Mouse (Mus musculus) midbrain, embryonic 16.5 days (tissue): ENCODE measurements around the gene Nyap1. TPM values are rescaled to one million over a fixed set of nuclear protein-coding genes. Genes with fewer than 3 reads are reported as not detected.

Experiments
- ATAC-seq: fragments of 200-750 bp; cut with Nextera tagmentation; 2 replicates; pipeline ENCODE4 v1.8.0; 2017; ENCODE audit warnings: moderate TSS enrichment
- H3K27ac ChIP-seq: fragments of 300-500 bp; sonication (generic); 2 replicates; pipeline ENCODE4 v1.5.1; 2014; ENCODE audit warnings: mild to moderate bottlenecking, low read length, mixed read lengths
- H3K27me3 ChIP-seq: fragments of 300-500 bp; sonication (generic); 2 replicates; pipeline ENCODE4 v1.6.1; 2014; ENCODE audit warnings: low read depth, low read length, mixed read lengths; ENCODE audit not compliant: control insufficient read depth, insufficient read depth
- H3K36me3 ChIP-seq: fragments of 300-500 bp; sonication (generic); 2 replicates; pipeline ENCODE4 v1.6.1; 2014; ENCODE audit warnings: mild to moderate bottlenecking, low read length, moderate library complexity, mixed read lengths; ENCODE audit not compliant: control insufficient read depth, insufficient read depth
- H3K4me1 ChIP-seq: fragments of 300-500 bp; sonication (generic); 2 replicates; pipeline ENCODE4 v1.6.1; 2014; ENCODE audit warnings: mild to moderate bottlenecking, low read length, mixed read lengths; ENCODE audit not compliant: control insufficient read depth, insufficient read depth
- H3K4me2 ChIP-seq: fragments of 300-500 bp; sonication (generic); 2 replicates; pipeline ENCODE4 v1.6.1; 2014; ENCODE audit warnings: mild to moderate bottlenecking, low read length, mixed read lengths
- H3K4me3 ChIP-seq: fragments of 300-500 bp; sonication (generic); 2 replicates; pipeline ENCODE4 v1.5.1; 2014; ENCODE audit warnings: low read depth, mild to moderate bottlenecking, low read length, moderate library complexity, mixed read lengths
- H3K9ac ChIP-seq: fragments of 300-500 bp; sonication (generic); 2 replicates; pipeline ENCODE4 v1.6.1; 2014; ENCODE audit warnings: low read depth, low read length, mixed read lengths
- H3K9me3 ChIP-seq: fragments of 300-500 bp; sonication (generic); replicated peaks from 2 replicates; pipeline ENCODE4 v1.6.1; 2014; ENCODE audit warnings: mild to moderate bottlenecking, low read length, mixed read lengths; ENCODE audit not compliant: control insufficient read depth, poor library complexity, severe bottlenecking
- WGBS: fragments of 180-500 bp; shearing (Covaris S2); extraction: QIAGEN DNeasy Blood & Tissue Kit; methylation state at CpG from one replicate; pipeline ENCODE4 v1.1.7; 2014; 5-methylcytosine and 5-hydroxymethylcytosine counted together
- polyA plus RNA-seq: library from polyadenylated mRNA; unstranded; fragments of >200 nt; fragmentation: Nextera tagmentation; extraction: Ambion mirVana; gene quantifications from 2 replicates; pipeline ENCODE4 v1.2.1, GENCODE M21; 2015

Nyap1 gene
- polyA plus RNA-seq: 67.2 and 67.5 TPM in 2 replicates

GRCm38 (mm10) chr5:137741023-137741931, at the start of gene Nyap1:
Gene Nyap1, minus strand, starts transcription at chr5:137741607.
- under 1% methylated on average over 60 of the region's 71 CpGs for WGBS
- H3K27me3 ChIP-seq: no peaks in the 10 kb centered on the region
- H3K4me1 ChIP-seq: peaks cover 38% of the 10 kb centered on the region
- H3K27ac ChIP-seq: peak within 1 kb of the TSS; percentile 90
- H3K9ac ChIP-seq: peak within 1 kb of the TSS; percentile 89
- peaks cover 3% of the 10 kb centered on the region; the same call in 1 of the 2 replicates for H3K36me3 ChIP-seq
- peak; percentile 85 for ATAC-seq
- no peaks in the 10 kb centered on the region for H3K9me3 ChIP-seq
- peak within 1 kb of the TSS; percentile 71 for H3K4me3 ChIP-seq
- peak within 1 kb of the TSS; percentile 86 for H3K4me2 ChIP-seq

- ATAC-seq: no peak
- H3K9me3 ChIP-seq: no peaks in the 10 kb centered on the region
- 95% methylated on average over 2 of the region's 2 CpGs for WGBS
Measured at GRCm38 (mm10) chr5:137788946-137789531, 47.6 kb upstream of the Nyap1 start.

GRCm38 (mm10) chr5:137788171-137788570, 46.8 kb upstream of the Nyap1 start:
- H3K9ac ChIP-seq: no peak overlapping the region

More at GRCm38 (mm10) chr5:137788946-137789531, 47.6 kb upstream of the Nyap1 start:
- H3K4me1 ChIP-seq: peaks cover 19% of the 10 kb centered on the region
- no peak overlapping the region for H3K9ac ChIP-seq
- H3K4me2 ChIP-seq: no peak overlapping the region
- 0 out of 2 replicates have a peak, but pooled peaks cover under 1% of the 10 kb centered on the region for H3K36me3 ChIP-seq
- no peaks in the 10 kb centered on the region for H3K27me3 ChIP-seq
- no peak overlapping the region for H3K4me3 ChIP-seq
- H3K27ac ChIP-seq: no peak overlapping the region

GRCm38 (mm10) chr5:137787151-137787928, 45.9 kb upstream of the Nyap1 start, which contains the start of the genes Mepce and Zcwpw1:
Gene Mepce, minus strand, starts transcription at chr5:137787655.
Gene Zcwpw1, plus strand, starts transcription at chr5:137787798.
- Histone ChIP-seq H3K36me3 (peaks cover 9% of the 10 kb centered on the region), H3K27ac (peak within 1 kb of the TSS; percentile 96), H3K4me2 (peak within 1 kb of the TSS; percentile 70), H3K4me3 (peak within 1 kb of the TSS; percentile 79), H3K9me3 (no peaks in the 10 kb centered on the region), H3K9ac (peak within 1 kb of the TSS; percentile 70), H3K4me1 (peaks cover 33% of the 10 kb centered on the region), H3K27me3 (no peaks in the 10 kb centered on the region)
- under 1% methylated on average over 48 of the region's 48 CpGs for WGBS
- ATAC-seq: peak; percentile 82

More at GRCm38 (mm10) chr5:137788171-137788570, 46.8 kb upstream of the Nyap1 start:
- Histone ChIP-seq H3K4me3 (peak overlapping the region; percentile 79), H3K27me3 (no peaks in the 10 kb centered on the region), H3K9me3 (no peaks in the 10 kb centered on the region), H3K4me2 (peak overlapping the region; percentile 70), H3K27ac (no peak overlapping the region), H3K36me3 (0 out of 2 replicates have a peak, but pooled peaks cover 2% of the 10 kb centered on the region), H3K4me1 (peaks cover 28% of the 10 kb centered on the region)
- 74% methylated on average over 24 of the region's 24 CpGs for WGBS
- no peak for ATAC-seq

GRCm38 (mm10) chr5:137786109-137786942, 44.9 kb upstream of the Nyap1 start:
- Histone ChIP-seq H3K36me3 (peaks cover 17% of the 10 kb centered on the region), H3K4me2 (peak overlapping the region; percentile 90), H3K27me3 (no peaks in the 10 kb centered on the region), H3K9ac (peak overlapping the region; percentile 91), H3K9me3 (no peaks in the 10 kb centered on the region), H3K27ac (peak overlapping the region; percentile 96), H3K4me3 (peak overlapping the region; percentile 79), H3K4me1 (peaks cover 40% of the 10 kb centered on the region)
- under 1% methylated on average over 79 of the region's 79 CpGs for WGBS
- peak; percentile 86 for ATAC-seq

- Histone ChIP-seq H3K4me1 (peaks cover 44% of the 10 kb centered on the region), H3K4me3 (peak overlapping the region; percentile 79), H3K36me3 (peaks cover 17% of the 10 kb centered on the region), H3K9me3 (no peaks in the 10 kb centered on the region), H3K27ac (peak overlapping the region; percentile 96), H3K4me2 (peak overlapping the region; percentile 90), H3K27me3 (no peaks in the 10 kb centered on the region), H3K9ac (peak overlapping the region; percentile 91)
- peak; percentile 13 for ATAC-seq
- 3% methylated on average over 44 of the region's 62 CpGs for WGBS
Measured at GRCm38 (mm10) chr5:137785164-137786031, 44.0 kb upstream of the Nyap1 start.

- H3K36me3 ChIP-seq: peaks cover 17% of the 10 kb centered on the region
- no peak for ATAC-seq
Measured at GRCm38 (mm10) chr5:137784546-137784945, 43.1 kb upstream of the Nyap1 start.

More at GRCm38 (mm10) chr5:137784546-137784945, 43.1 kb upstream of the Nyap1 start:
- Histone ChIP-seq H3K27me3 (no peaks in the 10 kb centered on the region), H3K27ac (peak overlapping the region; percentile 96), H3K4me3 (peak overlapping the region; percentile 79), H3K4me2 (peak overlapping the region; percentile 90), H3K9me3 (no peaks in the 10 kb centered on the region), H3K4me1 (peaks cover 53% of the 10 kb centered on the region), H3K9ac (peak overlapping the region; percentile 91)
- 84% methylated on average over 14 of the region's 14 CpGs for WGBS
